Mouse (Mus musculus) cerebellum, adult 11-12 months (tissue): Measurements from ENCODE around the gene Il12a.
"Not testable (repeated sequence)": the region's sequence is repeated elsewhere in the genome, so short reads cannot be mapped to it uniquely, and the experiment has no call there.

Experiments
- DNase-seq: peaks from one replicate; pipeline ENCODE4 v3.0.0; 2022

Gene Il12a

GRCm38 (mm10) chr3:68743472-68743732, 53.0 kb downstream of the Il12a start:
- DNase-seq, result no peak

DNA sequence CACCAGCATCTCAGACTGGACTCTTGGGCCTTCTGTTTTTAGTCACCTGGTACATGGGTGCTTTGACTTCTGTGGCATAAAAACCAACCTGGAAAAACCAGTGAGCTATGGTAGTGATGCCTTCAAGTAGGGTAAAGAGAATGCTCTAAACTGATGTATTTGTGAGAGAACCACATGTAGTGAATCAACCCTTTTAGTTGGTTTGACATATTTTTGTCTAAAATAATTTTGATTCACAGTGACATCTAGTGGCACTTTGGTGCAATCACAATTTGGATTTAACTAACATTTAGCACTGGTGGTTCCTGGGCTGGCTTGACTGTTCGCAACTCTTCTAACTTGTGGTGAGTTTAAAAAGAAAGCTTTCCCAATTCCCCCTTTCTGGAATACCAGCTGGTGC, 53.7 kb downstream of the Il12a start:
- DNase-seq, result no peak

DNA sequence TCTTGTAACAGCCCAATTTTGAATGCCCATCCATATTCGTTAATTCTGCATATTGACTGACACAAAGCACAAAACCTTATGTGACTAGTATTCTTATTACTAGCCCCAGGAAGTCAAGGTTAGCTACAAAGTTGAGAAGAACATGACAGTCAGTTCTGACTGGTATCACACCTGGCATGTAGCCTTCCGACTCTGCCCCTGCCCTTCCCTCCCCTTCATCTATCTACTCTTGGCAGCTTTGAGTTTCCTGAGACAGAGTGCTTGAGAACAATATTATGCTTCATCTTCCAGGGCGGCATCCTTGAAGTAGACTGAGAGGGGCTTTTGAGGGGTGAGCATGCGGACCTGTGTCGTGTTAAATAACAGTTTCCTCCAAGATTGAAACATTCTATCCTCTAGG, 54.6 kb downstream of the Il12a start:
- DNase-seq, result no peak

DNA sequence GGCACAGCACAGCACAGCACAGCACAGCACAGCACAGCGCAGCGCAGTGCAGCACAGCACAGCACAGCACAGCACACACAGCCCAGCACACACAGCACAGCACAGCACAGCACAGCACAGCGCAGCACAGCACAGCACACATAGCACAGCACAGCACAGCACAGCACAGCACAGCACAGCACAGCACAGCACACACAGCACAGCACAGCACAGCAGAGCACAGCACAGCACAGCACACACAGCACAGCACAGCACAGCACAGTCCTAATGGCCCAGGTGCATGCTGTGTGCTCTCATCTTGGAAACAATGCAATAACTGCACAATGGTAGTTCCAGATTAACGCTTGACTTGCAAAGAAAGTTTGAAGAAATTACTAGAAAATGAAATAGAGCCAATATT, 55.8 kb downstream of the Il12a start:
- not testable (repeated sequence) for DNase-seq
